In the genomic region with DNA sequence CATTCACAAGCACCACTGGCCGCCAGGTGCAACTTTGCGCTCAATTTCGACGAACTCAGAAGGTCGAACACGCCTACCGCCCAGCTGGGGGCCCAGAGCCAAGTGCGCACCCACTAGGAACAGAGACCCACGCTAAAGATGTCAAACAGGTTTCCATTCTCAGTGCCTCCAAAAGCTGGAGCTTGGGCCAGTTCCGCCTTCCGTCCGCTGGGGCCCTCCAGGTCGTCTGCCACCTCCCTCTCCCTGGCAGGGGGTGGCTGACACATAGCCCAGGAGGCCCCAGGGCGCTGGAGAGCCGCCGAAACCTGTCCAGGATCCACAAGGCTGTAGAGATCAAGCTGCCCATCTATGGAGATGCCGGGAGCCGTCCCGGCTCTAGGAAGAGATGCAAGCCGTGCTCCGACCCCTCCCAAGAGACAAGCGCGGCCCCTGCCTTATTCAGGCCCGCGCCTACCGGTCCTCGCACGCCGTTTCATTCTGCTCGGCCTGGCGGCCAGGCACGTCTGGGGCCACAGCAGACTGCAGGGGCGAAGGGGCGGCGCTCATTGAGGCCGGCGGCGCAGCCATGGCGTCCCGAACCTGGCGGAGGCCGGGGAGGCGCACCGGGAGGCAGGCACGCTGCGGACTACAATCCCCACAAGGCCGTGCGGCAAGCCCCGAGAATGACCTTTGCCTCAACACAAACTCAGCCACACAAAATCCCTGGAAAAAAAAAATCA, we compare ENCODE assay signal across 8 mouse cellular contexts. TPM values are rescaled to one million over a fixed set of nuclear protein-coding genes. Genes with fewer than 3 reads are reported as not detected.
DNase-seq lines count a peak whose midpoint lies in the region; ATAC-seq and TF ChIP-seq lines count a peak whose summit lies in the region.

No protein-coding gene starts in this region.

- H3K4me1 ChIP-seq in CH12.LX (ENCODE audit: control insufficient read depth in 1 of 2, insufficient read depth in 2 of 2), result peaks cover 3 to 25% of the 10 kb centered on the region in 2 experiments; a peak in 2 of 4 replicates
- H3K4me1 ChIP-seq in forebrain, embryonic 10.5 days, result peaks cover 31% of the 10 kb centered on the region
- H3K4me1 ChIP-seq in heart, embryonic 15.5 days (replicated peaks), result peaks cover 39% of the 10 kb centered on the region
- H3K4me1 ChIP-seq in liver, embryonic 12.5 days, result peaks cover 52% of the 10 kb centered on the region
- peaks cover 25% of the 10 kb centered on the region for H3K4me1 ChIP-seq in stomach, embryonic 14.5 days (ENCODE audit: control insufficient read depth, insufficient read depth, low read length)

- H3K4me2 ChIP-seq in CH12.LX (ENCODE audit: insufficient read depth, low read depth, poor library complexity, severe bottlenecking), result peak overlapping the region; percentile 48
- H3K4me2 ChIP-seq in heart, embryonic 15.5 days, result peak overlapping the region; percentile 90
- peak overlapping the region; percentile 92 for H3K4me2 ChIP-seq in liver, embryonic 12.5 days
- H3K4me2 ChIP-seq in myocyte (ENCODE audit: low read depth), result peak overlapping the region; percentile 89
- peak overlapping the region; percentile 94 for H3K4me2 ChIP-seq in stomach, embryonic 14.5 days (replicated peaks; ENCODE audit: low read depth, low read length)

- no peak for TF ChIP-seq EP300 in CH12.LX (IDR thresholded peaks at IDR 0.05; ENCODE audit: low read length)

- H3K79me2 ChIP-seq in CH12.LX (replicated peaks; ENCODE audit: control insufficient read depth, extremely low read depth, insufficient read depth, poor library complexity, severe bottlenecking), result peaks cover 4% of the 10 kb centered on the region; the same call in 1 of the 2 replicates
- peaks cover 13% of the 10 kb centered on the region for H3K79me2 ChIP-seq in myocyte (ENCODE audit: control insufficient read depth, insufficient read depth)

- H3K36me3 ChIP-seq in CH12.LX (replicated peaks in 1 of 2; ENCODE audit: control insufficient read depth in 1 of 2, insufficient read depth in 1 of 2, low read length in 1 of 2) (peaks cover 23 to 63% of the 10 kb centered on the region in 2 experiments), myocyte (ENCODE audit: control insufficient read depth, insufficient read depth) (peaks cover 12% of the 10 kb centered on the region)
- H3K36me3 ChIP-seq in forebrain, embryonic 10.5 days (replicated peaks), result peaks cover 37% of the 10 kb centered on the region
- H3K36me3 ChIP-seq in heart, embryonic 15.5 days, result peaks cover 28% of the 10 kb centered on the region
- peaks cover 31% of the 10 kb centered on the region for H3K36me3 ChIP-seq in liver, embryonic 12.5 days
- H3K36me3 ChIP-seq in stomach, embryonic 14.5 days (ENCODE audit: control insufficient read depth, insufficient read depth, low read length), result peaks cover 31% of the 10 kb centered on the region

- H3K27me3 ChIP-seq in CH12.LX (replicated peaks) (no peaks in the 10 kb centered on the region), myocyte (ENCODE audit: control insufficient read depth, insufficient read depth, insufficient read length) (no peaks in the 10 kb centered on the region)
- H3K27me3 ChIP-seq in forebrain, embryonic 10.5 days (ENCODE audit: poor library complexity, severe bottlenecking), result no peaks in the 10 kb centered on the region
- H3K27me3 ChIP-seq in heart, embryonic 15.5 days, result no peaks in the 10 kb centered on the region
- no peaks in the 10 kb centered on the region for H3K27me3 ChIP-seq in liver, embryonic 12.5 days (replicated peaks)
- no peaks in the 10 kb centered on the region for H3K27me3 ChIP-seq in stomach, embryonic 14.5 days (ENCODE audit: control insufficient read depth, insufficient read depth, low read length)

- H3K4me3 ChIP-seq in CH12.LX (replicated peaks in 1 of 3; ENCODE audit: low read depth in 2 of 3, low read length in 2 of 3, poor library complexity in 1 of 3) (peak overlapping the region; percentile 75 to 86 (median 78)), myocyte (peak overlapping the region; percentile 50)
- peak overlapping the region; percentile 71 for H3K4me3 ChIP-seq in forebrain, embryonic 10.5 days
- H3K4me3 ChIP-seq in heart, embryonic 15.5 days, result peak overlapping the region; percentile 85
- peak overlapping the region; percentile 80 for H3K4me3 ChIP-seq in liver, embryonic 12.5 days
- peak overlapping the region; percentile 87 for H3K4me3 ChIP-seq in stomach, embryonic 14.5 days (ENCODE audit: low read depth, low read length)

- under 1% methylated on average over 49 of the region's 49 CpGs for WGBS in forebrain, embryonic 10.5 days
- under 1% methylated on average over 49 of the region's 49 CpGs for WGBS in heart, embryonic 15.5 days
- WGBS in liver, embryonic 12.5 days (ENCODE audit: insufficient replicate concordance), result under 1% methylated on average over 49 of the region's 49 CpGs
- WGBS in stomach, embryonic 14.5 days, result under 1% methylated on average over 49 of the region's 49 CpGs

- ATAC-seq in heart, embryonic 15.5 days (replicated peaks; ENCODE audit: insufficient number of reproducible peaks, insufficient read depth, low FRiP score, low read depth), result peak; percentile 82
- peak; percentile 80 for ATAC-seq in liver, embryonic 12.5 days
- peak; percentile 82 for ATAC-seq in stomach, embryonic 14.5 days (ENCODE audit: insufficient number of reproducible peaks, insufficient read depth, low FRiP score, low read depth)

- peak overlapping the region; percentile 93 for H3K27ac ChIP-seq in CH12.LX (ENCODE audit: insufficient read depth, low read depth)
- H3K27ac ChIP-seq in forebrain, embryonic 10.5 days, result peak overlapping the region; percentile 95
- H3K27ac ChIP-seq in heart, embryonic 15.5 days, result peak overlapping the region; percentile 97
- peak overlapping the region; percentile 95 for H3K27ac ChIP-seq in liver, embryonic 12.5 days
- peak overlapping the region; percentile 94 for H3K27ac ChIP-seq in stomach, embryonic 14.5 days (ENCODE audit: low read length)

- peak; percentile 66 for DNase-seq in CH12.LX (ENCODE audit: extremely low read depth)
- DNase-seq in c-Kit-positive CD71-positive TER-119-positive erythroid progenitor cells, embryonic 14.5 days (ENCODE audit: low spot score), result peak; percentile 77
- DNase-seq in forebrain, embryonic 10.5 days (ENCODE audit: extremely low spot score, low spot score), result peak; percentile 77
- peak; percentile 92 for DNase-seq in kidney, postnatal 14 days

- in situ Hi-C loops in CH12.LX (cut with MboI; ENCODE audit: low pct_ligation_motif_present, low pct_unique_long_range_greater_than_20kb, low sequenced_read_pairs), result no loop called here

- TF ChIP-seq CTCF in CH12.LX (conservative IDR thresholded peaks at IDR 0.05 in 1 of 2, IDR thresholded peaks at IDR 0.05 in 1 of 2; ENCODE audit: low read depth in 2 of 2, low read length in 2 of 2), result no peak

- peak overlapping the region; percentile 86 for H3ac ChIP-seq in myocyte (ENCODE audit: control insufficient read depth, insufficient read length)

- peak overlapping the region; percentile 93 for H3K9ac ChIP-seq in CH12.LX (ENCODE audit: insufficient read depth, low read depth)
- peak overlapping the region; percentile 91 for H3K9ac ChIP-seq in heart, embryonic 15.5 days
- peak overlapping the region; percentile 83 for H3K9ac ChIP-seq in liver, embryonic 12.5 days
- peak overlapping the region; percentile 92 for H3K9ac ChIP-seq in stomach, embryonic 14.5 days (replicated peaks; ENCODE audit: low read depth, low read length)

- dilution Hi-C loops in CH12.LX (cut with MboI; ENCODE audit: extremely low pct_ligation_motif_present, extremely low pct_unique_long_range_greater_than_20kb, low sequenced_read_pairs), result no loop called here

- no peak for TF ChIP-seq RAD21 in CH12.LX (IDR thresholded peaks at IDR 0.05; ENCODE audit: low read depth, low read length)

- no peaks in the 10 kb centered on the region for H3K9me3 ChIP-seq in CH12.LX (replicated peaks; ENCODE audit: low read length)
- no peaks in the 10 kb centered on the region for H3K9me3 ChIP-seq in forebrain, embryonic 10.5 days
- no peaks in the 10 kb centered on the region for H3K9me3 ChIP-seq in heart, embryonic 15.5 days (replicated peaks)
- no peaks in the 10 kb centered on the region for H3K9me3 ChIP-seq in liver, embryonic 12.5 days (replicated peaks)
- no peaks in the 10 kb centered on the region for H3K9me3 ChIP-seq in stomach, embryonic 14.5 days (ENCODE audit: control insufficient read depth, low read depth, low read length)

- TF ChIP-seq POLR2A in CH12.LX (IDR thresholded peaks at IDR 0.05; ENCODE audit: low read depth, low read length) (peak; percentile 71), myocyte (IDR thresholded peaks at IDR 0.05; ENCODE audit: insufficient read length, low read depth) (peak; percentile 80)

RNA-seq across cellular contexts. Expression of gene Uckl1, which starts 3.1 kb away (rescaled TPM):
- total RNA-seq in CH12.LX (2012; rRNA removed) (20.3 and 31.9 TPM in 2 replicates), CH12.LX (2014; rRNA removed) (18.6 and 18.7 TPM in 2 replicates)
- polyA plus RNA-seq in CH12.LX (2012; ENCODE audit: insufficient read length, low read depth) (16.0 and 18.0 TPM in 2 replicates), myocyte (2012; fragmentation: generic; extraction: Trizol) (53.4 TPM)
- 40.7 and 41.3 TPM in 2 replicates for polyA plus RNA-seq in forebrain, embryonic 10.5 days (2016; fragmentation: Nextera tagmentation; extraction: Ambion mirVana)
- polyA plus RNA-seq in heart, embryonic 15.5 days (2015; fragmentation: Nextera tagmentation; extraction: Ambion mirVana), result 61.8 and 71.6 TPM in 2 replicates
- polyA plus RNA-seq in liver, embryonic 12.5 days (2016; fragmentation: Nextera tagmentation; extraction: Ambion mirVana), result 30.7 and 32.7 TPM in 2 replicates
- 56.3 and 56.8 TPM in 2 replicates for polyA plus RNA-seq in stomach, embryonic 14.5 days (2014; fragmentation: Nextera tagmentation; extraction: Ambion mirVana)

RNA-seq across cellular contexts. Expression of gene Prpf6, which starts 10.1 kb away (rescaled TPM):
- total RNA-seq in CH12.LX (2012; rRNA removed) (48.1 and 52.7 TPM in 2 replicates), CH12.LX (2014; rRNA removed) (28.3 and 28.8 TPM in 2 replicates)
- polyA plus RNA-seq in CH12.LX (2012; ENCODE audit: insufficient read length, low read depth) (53.8 and 62.4 TPM in 2 replicates), myocyte (2012; fragmentation: generic; extraction: Trizol) (46.0 TPM)
- polyA plus RNA-seq in forebrain, embryonic 10.5 days (2016; fragmentation: Nextera tagmentation; extraction: Ambion mirVana), result 78.5 and 86.9 TPM in 2 replicates
- polyA plus RNA-seq in heart, embryonic 15.5 days (2015; fragmentation: Nextera tagmentation; extraction: Ambion mirVana), result 38.9 and 45.5 TPM in 2 replicates
- 45.6 and 48.2 TPM in 2 replicates for polyA plus RNA-seq in liver, embryonic 12.5 days (2016; fragmentation: Nextera tagmentation; extraction: Ambion mirVana)
- polyA plus RNA-seq in stomach, embryonic 14.5 days (2014; fragmentation: Nextera tagmentation; extraction: Ambion mirVana), result 57.9 and 60.2 TPM in 2 replicates

RNA-seq across cellular contexts. Expression of gene Zfp512b, which starts 11.0 kb away (rescaled TPM):
- total RNA-seq in CH12.LX (2012; rRNA removed) (16.6 and 18.1 TPM in 2 replicates), CH12.LX (2014; rRNA removed) (11.0 TPM in 2 replicates)
- polyA plus RNA-seq in CH12.LX (2012; ENCODE audit: insufficient read length, low read depth) (26.8 and 27.1 TPM in 2 replicates), myocyte (2012; fragmentation: generic; extraction: Trizol) (7.0 TPM)
- 42.2 and 44.0 TPM in 2 replicates for polyA plus RNA-seq in forebrain, embryonic 10.5 days (2016; fragmentation: Nextera tagmentation; extraction: Ambion mirVana)
- 23.1 and 35.8 TPM in 2 replicates for polyA plus RNA-seq in heart, embryonic 15.5 days (2015; fragmentation: Nextera tagmentation; extraction: Ambion mirVana)
- polyA plus RNA-seq in liver, embryonic 12.5 days (2016; fragmentation: Nextera tagmentation; extraction: Ambion mirVana), result 22.2 and 23.4 TPM in 2 replicates
- polyA plus RNA-seq in stomach, embryonic 14.5 days (2014; fragmentation: Nextera tagmentation; extraction: Ambion mirVana), result 50.6 and 51.6 TPM in 2 replicates

RNA-seq across cellular contexts. Expression of gene Samd10, which starts 17.5 kb away (rescaled TPM):
- total RNA-seq in CH12.LX (2012; rRNA removed) (2.7 and 3.8 TPM in 2 replicates), CH12.LX (2014; rRNA removed) (0.32 TPM in 1 of 2 replicates, not detected in the other)
- polyA plus RNA-seq in CH12.LX (2012; ENCODE audit: insufficient read length, low read depth) (0.38 and 0.66 TPM in 2 replicates), myocyte (2012; fragmentation: generic; extraction: Trizol) (0.67 TPM)
- polyA plus RNA-seq in forebrain, embryonic 10.5 days (2016; fragmentation: Nextera tagmentation; extraction: Ambion mirVana), result 31.0 and 31.6 TPM in 2 replicates
- polyA plus RNA-seq in heart, embryonic 15.5 days (2015; fragmentation: Nextera tagmentation; extraction: Ambion mirVana), result 9.6 and 14.9 TPM in 2 replicates
- 2.8 and 3.0 TPM in 2 replicates for polyA plus RNA-seq in liver, embryonic 12.5 days (2016; fragmentation: Nextera tagmentation; extraction: Ambion mirVana)
- polyA plus RNA-seq in stomach, embryonic 14.5 days (2014; fragmentation: Nextera tagmentation; extraction: Ambion mirVana), result 33.1 and 35.0 TPM in 2 replicates

Comparison
In these comparisons a context has a peak if more than half of its experiments do, and no peak if none do; other contexts are left out.
1. Peak in every context shown above with its lines: DNase-seq, ATAC-seq, H3K4me3 ChIP-seq and H3K27ac ChIP-seq.